Mouse (Mus musculus) heart, embryonic 10.5 days (tissue): ENCODE measurements around the gene Per1. TPM values are rescaled to one million over a fixed set of nuclear protein-coding genes. Genes with fewer than 3 reads are reported as not detected.

ENCODE experiments used
- DNase-seq: peaks from one replicate; pipeline ENCODE4 v3.0.0-alpha.2; 2017; ENCODE audit warnings: low spot score
- H3K27ac ChIP-seq: fragments of 300-500 bp; sonication (generic); 2 replicates; pipeline ENCODE4 v1.5.1; 2016; ENCODE audit warnings: mild to moderate bottlenecking
- H3K27me3 ChIP-seq: fragments of 300-500 bp; sonication (generic); 2 replicates; pipeline ENCODE4 v1.6.1; 2016; ENCODE audit warnings: mild to moderate bottlenecking; ENCODE audit not compliant: poor library complexity, insufficient read depth, severe bottlenecking
- H3K36me3 ChIP-seq: fragments of 300-500 bp; sonication (generic); 2 replicates; pipeline ENCODE4 v1.6.1; 2016; ENCODE audit warnings: mild to moderate bottlenecking, moderate library complexity
- H3K4me1 ChIP-seq: fragments of 300-500 bp; sonication (generic); 2 replicates; pipeline ENCODE4 v1.6.1; 2016; ENCODE audit warnings: mild to moderate bottlenecking
- H3K4me3 ChIP-seq: fragments of 300-500 bp; sonication (generic); 2 replicates; pipeline ENCODE4 v1.5.1; 2016; ENCODE audit warnings: mild to moderate bottlenecking, moderate library complexity
- H3K9me3 ChIP-seq: fragments of 300-500 bp; sonication (generic); 2 replicates; pipeline ENCODE4 v1.6.1; 2016; ENCODE audit warnings: mild to moderate bottlenecking, moderate library complexity
- WGBS: fragments of 180-500 bp; shearing (Covaris S2); methylation state at CpG from one replicate; pipeline ENCODE4 v1.1.7; 2016; 5-methylcytosine and 5-hydroxymethylcytosine counted together
- polyA plus RNA-seq: library from polyadenylated mRNA; unstranded; fragments of >200 nt; fragmentation: Nextera tagmentation; extraction: Ambion mirVana; gene quantifications from 2 replicates; pipeline ENCODE4 v1.2.1, GENCODE M21; 2016

Per1 gene
- polyA plus RNA-seq, 1 experiment from 2014 or later, result 8.8 TPM

- H3K9me3 ChIP-seq, result no peaks in the 10 kb centered on the region
- peaks cover 32% of the 10 kb centered on the region for H3K27me3 ChIP-seq
- H3K27ac ChIP-seq, result 0 out of 2 replicates have a peak overlapping the region, but pooled peaks have one; percentile 57
- no peaks in the 10 kb centered on the region for H3K36me3 ChIP-seq
- peak overlapping the region; percentile 64 for H3K4me3 ChIP-seq
- H3K4me1 ChIP-seq, result peaks cover 13% of the 10 kb centered on the region
- no peak for DNase-seq
- WGBS, result 18% methylated on average over 5 of the region's 5 CpGs
Observed at GRCm38 (mm10) chr11:69133566-69133922, 38.5 kb downstream of the Per1 start.

- Histone ChIP-seq H3K36me3 (no peaks in the 10 kb centered on the region), H3K27me3 (peaks cover 32% of the 10 kb centered on the region), H3K4me3 (peak overlapping the region; percentile 64), H3K27ac (peak overlapping the region; percentile 57; the same call in 1 of the 2 replicates), H3K4me1 (peaks cover 13% of the 10 kb centered on the region), H3K9me3 (no peaks in the 10 kb centered on the region)
- 2% methylated on average over 34 of the region's 34 CpGs for WGBS
- no peak for DNase-seq
Observed at GRCm38 (mm10) chr11:69133923-69134621, 39.1 kb downstream of the Per1 start.

GRCm38 (mm10) chr11:69134622-69134968 is 39.6 kb downstream of the Per1 start:
- WGBS, result 35% methylated on average over 8 of the region's 8 CpGs
- Histone ChIP-seq H3K4me1 (peaks cover 13% of the 10 kb centered on the region), H3K4me3 (peak overlapping the region; percentile 64), H3K9me3 (no peaks in the 10 kb centered on the region), H3K27ac (peak overlapping the region; percentile 57; the same call in 1 of the 2 replicates), H3K36me3 (no peaks in the 10 kb centered on the region), H3K27me3 (peaks cover 32% of the 10 kb centered on the region)
- no peak for DNase-seq

GRCm38 (mm10) chr11:69135361-69135760 is 40.3 kb downstream of the Per1 start:
- no peak overlapping the region for H3K4me3 ChIP-seq
- H3K36me3 ChIP-seq, result no peaks in the 10 kb centered on the region
- peaks cover 13% of the 10 kb centered on the region for H3K4me1 ChIP-seq
- peaks cover 32% of the 10 kb centered on the region for H3K27me3 ChIP-seq
- no peak overlapping the region for H3K27ac ChIP-seq
- no peak for DNase-seq
- WGBS, result 83% methylated on average over 6 of the region's 6 CpGs
- H3K9me3 ChIP-seq, result no peaks in the 10 kb centered on the region

GRCm38 (mm10) chr11:69147546-69147945 is 52.5 kb downstream of the Per1 start:
- Histone ChIP-seq H3K4me1 (peaks cover 13% of the 10 kb centered on the region), H3K36me3 (no peaks in the 10 kb centered on the region), H3K4me3 (no peak overlapping the region), H3K9me3 (no peaks in the 10 kb centered on the region), H3K27ac (no peak overlapping the region), H3K27me3 (peaks cover 28% of the 10 kb centered on the region)
- WGBS, result 72% methylated on average over 7 of the region's 7 CpGs
- DNase-seq, result no peak

GRCm38 (mm10) chr11:69148451-69148960 is 53.5 kb downstream of the Per1 start:
- peaks cover 13% of the 10 kb centered on the region for H3K4me1 ChIP-seq
- no peaks in the 10 kb centered on the region for H3K36me3 ChIP-seq
- H3K9me3 ChIP-seq, result no peaks in the 10 kb centered on the region
- no peak overlapping the region for H3K27ac ChIP-seq
- DNase-seq, result no peak
- WGBS, result 91% methylated on average over 5 of the region's 5 CpGs
- peaks cover 29% of the 10 kb centered on the region for H3K27me3 ChIP-seq
- no peak overlapping the region for H3K4me3 ChIP-seq

- H3K27ac ChIP-seq, result no peak overlapping the region
- no peak overlapping the region for H3K4me3 ChIP-seq
- H3K36me3 ChIP-seq, result no peaks in the 10 kb centered on the region
- WGBS, result 55% methylated on average over 6 of the region's 6 CpGs
- peaks cover 39% of the 10 kb centered on the region for H3K27me3 ChIP-seq
- DNase-seq, result no peak
- H3K9me3 ChIP-seq, result no peaks in the 10 kb centered on the region
- H3K4me1 ChIP-seq, result peaks cover 13% of the 10 kb centered on the region
Observed at GRCm38 (mm10) chr11:69149728-69150127, 54.7 kb downstream of the Per1 start.

GRCm38 (mm10) chr11:69150444-69150843 is 55.4 kb downstream of the Per1 start:
- H3K9me3 ChIP-seq, result no peaks in the 10 kb centered on the region
- peaks cover 46% of the 10 kb centered on the region for H3K27me3 ChIP-seq
- WGBS, result 2% methylated on average over 7 of the region's 7 CpGs
- H3K4me1 ChIP-seq, result peaks cover 13% of the 10 kb centered on the region
- no peaks in the 10 kb centered on the region for H3K36me3 ChIP-seq
- peak overlapping the region; percentile 47 for H3K4me3 ChIP-seq
- no peak for DNase-seq
- peak overlapping the region; percentile 52; the same call in 1 of the 2 replicates for H3K27ac ChIP-seq

- Histone ChIP-seq H3K27ac (peak overlapping the region; percentile 52; the same call in 1 of the 2 replicates), H3K27me3 (peaks cover 51% of the 10 kb centered on the region), H3K9me3 (no peaks in the 10 kb centered on the region), H3K36me3 (no peaks in the 10 kb centered on the region), H3K4me3 (peak overlapping the region; percentile 47; the same call in 1 of the 2 replicates), H3K4me1 (peaks cover 13% of the 10 kb centered on the region)
- WGBS, result 61% methylated on average over 6 of the region's 6 CpGs
- no peak for DNase-seq
Observed at GRCm38 (mm10) chr11:69151004-69151403, 56.0 kb downstream of the Per1 start.

GRCm38 (mm10) chr11:69153831-69154230 is 58.8 kb downstream of the Per1 start:
- Histone ChIP-seq H3K4me1 (peaks cover 22% of the 10 kb centered on the region), H3K9me3 (no peaks in the 10 kb centered on the region; the same call in 1 of the 2 replicates), H3K27me3 (peaks cover 76% of the 10 kb centered on the region), H3K36me3 (no peaks in the 10 kb centered on the region), H3K27ac (no peak overlapping the region), H3K4me3 (no peak overlapping the region)
- 77% methylated on average over 8 of the region's 8 CpGs for WGBS
- DNase-seq, result no peak

- DNase-seq, result no peak
- Histone ChIP-seq H3K9me3 (no peaks in the 10 kb centered on the region; the same call in 1 of the 2 replicates), H3K27me3 (peaks cover 86% of the 10 kb centered on the region), H3K27ac (no peak overlapping the region), H3K4me3 (no peak overlapping the region), H3K4me1 (peaks cover 15% of the 10 kb centered on the region), H3K36me3 (no peaks in the 10 kb centered on the region)
- WGBS, result 44% methylated on average over 1 of the region's 1 CpGs
Observed at GRCm38 (mm10) chr11:69155351-69155750, 60.3 kb downstream of the Per1 start.

- Histone ChIP-seq H3K9me3 (no peaks in the 10 kb centered on the region; the same call in 1 of the 2 replicates), H3K27me3 (peaks cover 78% of the 10 kb centered on the region), H3K36me3 (no peaks in the 10 kb centered on the region), H3K4me3 (peak within 1 kb of the TSS; percentile 34; the same call in 1 of the 2 replicates), H3K4me1 (peaks cover 9% of the 10 kb centered on the region; the same call in 1 of the 2 replicates), H3K27ac (no peak within 1 kb of the TSS)
- 3% methylated on average over 18 of the region's 18 CpGs for WGBS
- DNase-seq, result no peak
Observed at GRCm38 (mm10) chr11:69156800-69157199, 61.8 kb downstream of the Per1 start, which contains the start of gene Alox12b. Gene Alox12b, plus strand, starts transcription at chr11:69156989.
